Mouse (Mus musculus): Measurements from ENCODE around the gene 4921524J17Rik.

4921524J17Rik gene

GRCm38 (mm10) chr8:85381926-85382325 lies 50.7 kb downstream of the 4921524J17Rik start:
- DNase-seq (ENCODE audit: low read depth, low spot score): no peak

GRCm38 (mm10) chr8:85380824-85381209 lies 51.8 kb downstream of the 4921524J17Rik start:
- no peak for DNase-seq (ENCODE audit: low read depth, low spot score)

DNA sequence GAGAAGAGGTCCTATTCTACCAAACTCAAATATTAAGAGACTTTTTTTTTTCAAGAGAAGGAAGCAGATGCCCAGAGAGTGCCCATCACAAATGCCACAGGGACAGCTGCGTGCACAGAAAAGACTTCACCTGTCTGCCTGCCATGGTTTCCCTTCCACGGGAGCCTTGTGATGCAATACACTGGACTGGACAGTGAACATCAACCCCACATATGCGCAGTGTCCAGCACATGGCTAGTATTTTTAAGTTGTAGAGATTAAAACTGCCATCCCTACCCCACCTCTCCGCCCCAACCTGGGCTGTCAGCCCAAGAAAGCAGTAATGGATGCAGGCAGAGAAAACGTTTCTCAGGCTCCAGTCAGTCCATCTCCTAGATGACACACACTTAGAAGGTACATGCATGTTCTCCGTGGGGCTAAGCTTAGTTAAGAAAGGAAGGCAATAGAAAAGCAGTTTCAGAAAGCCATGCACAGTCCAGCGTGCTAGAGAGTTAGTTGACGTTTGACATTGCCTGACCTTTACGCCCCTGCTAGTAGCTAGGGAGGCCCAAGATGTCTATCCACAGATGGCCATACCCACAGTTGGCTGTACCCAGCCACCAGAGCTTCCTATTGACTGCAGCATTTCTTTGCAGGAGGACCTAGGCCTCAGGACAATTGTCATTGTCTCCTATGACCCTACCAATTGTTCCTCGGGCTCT lies 52.4 kb downstream of the 4921524J17Rik start:
- no peak for DNase-seq (ENCODE audit: low read depth, low spot score)

DNA sequence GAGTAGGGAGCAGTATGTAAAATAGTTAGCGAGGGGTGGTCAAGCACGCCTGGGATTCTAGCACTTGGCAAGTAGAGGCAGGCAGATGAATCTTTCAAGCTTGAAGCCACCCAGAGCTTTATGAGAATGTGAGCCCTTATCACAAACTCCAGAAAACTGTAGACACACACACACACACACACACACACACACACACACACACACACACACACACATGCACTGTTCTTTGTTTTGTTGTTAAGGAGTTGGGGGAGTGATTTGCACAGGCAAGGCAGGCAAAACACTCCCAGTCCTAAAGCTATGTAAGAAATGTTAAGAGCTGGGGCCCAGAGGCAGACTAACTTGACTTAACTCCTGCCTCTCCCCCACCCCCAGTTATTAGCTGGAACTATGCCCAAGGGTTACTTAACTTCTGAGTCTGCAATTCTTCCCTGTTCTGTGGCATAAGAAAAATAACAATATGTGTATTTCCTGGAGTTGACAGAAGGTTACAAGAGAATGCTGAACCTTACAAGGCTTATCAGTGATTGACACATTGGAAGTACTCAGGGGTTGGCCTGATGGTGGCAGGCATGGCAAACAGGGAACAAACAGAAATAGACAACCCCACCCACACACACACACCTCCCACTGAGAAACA lies 53.4 kb downstream of the 4921524J17Rik start:
- no peak for DNase-seq (ENCODE audit: low read depth, low spot score)

DNA sequence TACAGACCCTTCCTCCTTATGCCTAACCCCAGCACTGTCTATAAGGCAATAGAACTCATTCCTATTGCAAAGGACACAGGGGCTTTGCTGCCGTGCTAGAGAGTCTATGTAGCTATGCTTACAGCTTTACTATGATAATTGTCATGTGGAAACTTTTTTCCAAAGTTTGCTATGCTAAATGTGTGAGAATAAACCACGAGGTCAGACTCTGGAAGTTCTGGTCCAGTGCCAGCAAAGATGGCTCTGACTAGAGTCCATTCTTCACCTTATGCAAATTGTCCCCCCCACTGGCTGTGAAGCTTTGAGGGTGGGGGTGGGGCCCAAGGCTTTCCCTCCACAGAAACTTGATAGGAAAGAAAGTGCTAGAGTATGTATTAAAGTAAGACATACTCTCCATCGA lies 56.1 kb downstream of the 4921524J17Rik start:
- DNase-seq (ENCODE audit: low read depth, low spot score): no peak

DNA sequence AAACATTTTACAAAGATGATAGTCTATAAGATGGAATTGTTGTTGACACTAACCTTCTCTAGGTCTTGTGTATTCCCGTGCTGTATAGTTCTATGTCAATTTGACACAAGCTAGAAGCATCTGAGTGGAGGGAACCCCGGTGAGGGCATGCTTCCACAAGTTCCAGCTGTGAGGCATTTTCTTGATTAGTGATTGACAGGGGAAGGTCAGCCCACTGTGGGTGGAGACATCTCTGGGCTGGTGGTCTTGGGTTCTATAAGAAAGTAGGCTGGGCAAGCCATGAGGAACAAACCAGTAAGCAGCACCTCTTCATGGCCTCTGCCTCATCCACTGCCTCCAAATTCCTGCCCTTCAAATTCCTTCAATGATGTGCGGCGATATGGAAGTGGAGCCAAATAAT lies 58.3 kb downstream of the 4921524J17Rik start:
- no peak for DNase-seq (ENCODE audit: low read depth, low spot score)

GRCm38 (mm10) chr8:85373435-85374039 lies 59.1 kb downstream of the 4921524J17Rik start:
- no peak for DNase-seq (ENCODE audit: low read depth, low spot score)

- no peak for DNase-seq (ENCODE audit: low read depth, low spot score)
These were observed 60.2 kb downstream of the 4921524J17Rik start for GRCm38 (mm10) chr8:85372465-85372839.

DNA sequence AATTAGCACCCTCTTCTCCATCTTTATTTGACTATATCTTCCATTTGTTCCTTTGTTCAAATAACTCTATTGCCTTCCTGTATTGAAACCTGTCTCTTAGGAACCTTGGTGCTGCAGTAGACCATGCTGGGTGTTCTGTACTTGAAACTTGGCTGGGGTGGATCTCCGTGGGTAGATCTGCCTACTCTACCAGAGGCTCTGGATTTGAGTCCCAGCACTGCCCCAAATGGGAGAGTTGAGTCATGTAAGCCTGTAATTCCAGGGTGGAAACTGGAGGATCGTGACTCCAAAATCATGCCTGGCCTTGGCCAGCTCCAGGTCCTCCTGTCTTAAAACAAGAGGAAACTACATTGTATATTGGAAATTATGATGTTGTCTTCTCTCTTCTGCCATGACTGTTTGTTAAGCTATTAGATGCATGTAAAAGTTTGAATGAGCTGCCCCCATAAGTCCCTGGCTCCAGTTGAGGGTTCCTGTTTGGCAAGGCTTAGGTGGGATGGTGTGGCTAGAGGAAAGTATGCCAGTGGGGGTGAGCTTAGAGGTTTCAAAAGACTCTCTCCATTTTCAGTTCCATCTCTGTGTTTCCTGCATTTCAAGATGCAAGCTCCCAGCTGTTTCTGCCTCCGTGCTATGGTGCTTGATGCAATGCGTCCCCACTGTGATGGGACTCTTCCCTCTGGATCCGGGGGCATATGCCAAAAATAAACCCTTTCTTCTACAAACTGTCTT lies 60.7 kb downstream of the 4921524J17Rik start:
- DNase-seq (ENCODE audit: low read depth, low spot score): no peak

DNA sequence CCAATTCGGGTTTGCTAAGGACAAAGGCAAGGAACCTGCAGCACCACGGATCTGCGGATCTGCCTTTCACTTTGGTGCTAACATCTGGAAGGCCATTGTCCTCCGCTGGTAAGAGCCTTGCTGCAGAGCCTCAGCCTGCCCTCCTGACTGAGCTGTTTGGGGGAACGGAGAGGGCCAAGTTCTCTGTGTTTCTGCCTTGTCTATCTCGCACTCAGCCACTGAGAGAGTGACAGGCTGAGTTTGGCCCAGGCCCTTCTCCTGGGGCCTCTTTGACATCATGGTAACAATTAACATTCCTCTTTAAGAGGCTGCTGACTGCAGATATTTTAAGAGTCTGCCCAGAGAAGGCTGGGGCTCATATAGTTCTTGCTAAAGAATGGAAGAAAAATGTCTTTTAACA lies 67.5 kb downstream of the 4921524J17Rik start:
- no peak for DNase-seq (ENCODE audit: low read depth, low spot score)

- DNase-seq (ENCODE audit: low read depth, low spot score): no peak
These were observed 68.0 kb downstream of the 4921524J17Rik start for GRCm38 (mm10) chr8:85364628-85365027.

DNA sequence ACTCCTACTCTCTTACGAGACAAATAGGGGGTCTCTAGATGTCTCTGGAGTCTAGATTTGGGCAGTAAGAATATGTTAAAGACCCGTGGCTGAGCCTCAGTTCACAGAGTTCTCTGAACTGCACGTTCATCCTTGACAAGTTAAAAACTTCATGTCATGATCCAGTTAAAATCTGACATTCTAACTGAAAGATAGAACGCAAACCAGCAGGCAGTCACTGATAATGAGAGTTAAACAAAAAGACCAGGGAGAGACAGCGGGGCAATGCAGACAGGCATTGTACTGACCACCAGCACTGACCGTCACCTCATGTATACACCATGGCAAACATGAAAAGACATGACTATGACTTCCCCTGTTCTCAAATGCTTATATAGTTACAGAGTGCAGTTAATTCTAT lies 69.2 kb downstream of the 4921524J17Rik start:
- no peak for DNase-seq (ENCODE audit: low read depth, low spot score)

DNA sequence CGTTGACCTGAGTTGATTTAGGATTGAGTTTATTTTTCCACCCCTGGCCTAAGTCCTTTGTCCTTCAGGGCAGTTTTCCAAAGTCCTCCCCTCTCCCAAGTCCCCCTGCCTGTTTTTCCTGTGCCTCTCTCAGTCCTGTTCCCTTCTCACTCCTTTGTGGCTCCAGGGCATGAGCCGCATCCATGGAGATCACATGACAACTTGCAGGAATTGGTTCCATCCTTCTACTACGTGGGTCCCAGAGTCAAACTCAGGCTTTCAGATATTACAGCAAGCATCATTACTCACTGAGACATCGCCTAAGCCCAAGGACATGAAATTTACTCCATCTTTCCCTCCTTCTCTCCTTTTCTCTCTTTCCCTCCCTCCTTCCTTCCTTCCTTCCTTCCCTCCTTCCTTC lies 70.4 kb downstream of the 4921524J17Rik start:
- no peak for DNase-seq (ENCODE audit: low read depth, low spot score)

All from brain, embryonic 18.5 days (tissue).